Mouse (Mus musculus): ENCODE measurements around the gene Clcn1.

Gene Clcn1

DNA sequence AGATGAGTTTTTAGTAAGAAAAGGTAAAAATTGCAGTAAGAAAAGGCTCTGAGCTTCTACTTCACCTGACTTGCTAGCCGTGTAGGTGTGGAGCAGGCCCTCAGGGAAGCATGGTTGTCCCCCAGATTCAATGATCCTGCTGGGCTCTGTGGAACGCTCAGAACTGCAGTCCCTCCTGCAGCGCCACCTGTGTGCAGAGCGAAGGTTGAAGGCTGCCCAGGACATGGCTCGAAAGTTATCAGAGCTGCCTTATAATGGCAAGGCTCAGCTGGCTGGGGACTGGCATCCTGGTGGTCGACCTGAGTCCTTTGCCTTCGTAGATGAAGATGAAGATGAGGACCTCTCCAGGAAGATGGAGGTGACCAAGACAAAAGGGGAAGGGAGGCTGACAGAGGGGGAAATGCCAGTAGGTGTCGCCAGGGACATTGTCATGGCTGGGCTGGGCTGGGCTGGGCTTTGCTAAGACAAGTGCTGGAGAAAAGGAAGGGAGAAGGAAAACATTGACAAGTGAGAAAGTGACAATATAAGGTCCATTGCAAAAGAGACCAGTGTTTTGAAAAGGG is 23.4 kb downstream of the Clcn1 start:
- DNase-seq: peak; percentile 66

DNA sequence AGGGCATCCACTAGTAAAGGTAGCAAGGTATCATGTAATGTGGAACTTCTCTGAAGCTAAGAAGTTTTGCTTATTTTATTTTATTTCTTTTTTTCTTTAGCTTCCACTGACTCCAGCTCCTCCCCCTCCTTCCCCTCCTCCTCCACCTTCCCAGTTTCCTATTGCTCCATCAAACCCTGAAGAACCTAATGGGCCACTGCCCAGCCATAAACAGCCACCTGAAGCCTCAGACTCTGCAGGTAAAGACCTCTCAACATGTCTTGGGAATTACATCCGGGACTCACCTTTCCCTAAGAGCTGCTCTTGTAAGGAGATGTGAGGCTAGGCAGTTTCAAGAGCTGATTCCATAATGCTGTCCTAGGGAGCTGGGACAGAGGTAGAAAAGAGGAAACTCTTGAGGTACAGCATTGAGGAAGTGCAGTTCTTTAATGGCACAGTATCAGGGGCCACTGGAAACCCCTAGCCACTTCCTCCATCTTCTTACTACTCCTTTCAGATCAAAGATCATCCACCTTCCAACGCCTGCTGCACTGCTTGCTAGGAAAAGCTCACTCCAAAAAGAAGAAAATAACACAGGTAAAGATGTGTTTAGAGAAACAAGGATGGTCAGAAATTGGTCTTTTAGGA is 24.1 kb downstream of the Clcn1 start:
- DNase-seq: no peak

GRCm38 (mm10) chr6:42318293-42318692 is 31.8 kb downstream of the Clcn1 start:
- no peak for DNase-seq

DNA sequence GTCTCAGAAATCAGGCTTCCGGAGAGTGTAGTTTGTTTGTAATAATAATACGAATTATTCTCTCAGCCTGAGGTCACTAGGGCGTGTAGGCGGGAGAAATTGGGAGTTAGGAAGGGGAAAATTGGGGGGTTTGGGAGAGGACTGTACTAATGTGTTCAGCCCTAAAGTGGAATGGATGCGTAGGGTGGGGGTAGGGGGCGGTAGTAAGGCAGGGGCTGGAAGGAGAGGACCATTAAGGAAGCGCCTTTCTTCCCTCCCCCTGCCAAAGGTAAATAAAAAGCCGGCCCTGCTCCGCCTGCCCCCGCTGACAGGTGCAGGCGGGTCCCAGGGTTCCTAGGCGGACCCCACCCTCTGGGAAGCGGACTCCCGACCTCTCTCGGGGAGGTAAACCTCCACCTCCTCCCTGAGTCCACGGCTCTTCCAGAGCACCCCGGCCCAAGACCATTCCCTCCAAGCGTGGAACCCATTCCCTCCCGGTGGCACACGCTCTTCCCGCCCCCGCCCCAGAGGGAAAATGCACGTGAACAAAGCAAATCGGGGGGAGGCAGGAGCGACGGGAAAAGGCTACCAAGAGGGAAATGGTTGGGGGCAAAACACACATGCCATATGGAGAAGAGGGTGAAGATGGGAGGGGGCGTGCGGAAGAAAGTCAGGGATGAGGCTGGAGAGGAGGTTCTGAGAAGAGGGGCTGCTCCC is 37.0 kb downstream of the Clcn1 start:
- peak; percentile 65 to 66 for DNase-seq

- DNase-seq: peak; percentile 74 to 75
These were observed 37.6 kb downstream of the Clcn1 start for GRCm38 (mm10) chr6:42324067-42324481.

- peak; percentile 91 to 95 for DNase-seq
These were observed 38.2 kb downstream of the Clcn1 start, which contains the start of gene Fam131b for GRCm38 (mm10) chr6:42324482-42325267. Gene Fam131b, minus strand, starts transcription at chr6:42324643.

DNA sequence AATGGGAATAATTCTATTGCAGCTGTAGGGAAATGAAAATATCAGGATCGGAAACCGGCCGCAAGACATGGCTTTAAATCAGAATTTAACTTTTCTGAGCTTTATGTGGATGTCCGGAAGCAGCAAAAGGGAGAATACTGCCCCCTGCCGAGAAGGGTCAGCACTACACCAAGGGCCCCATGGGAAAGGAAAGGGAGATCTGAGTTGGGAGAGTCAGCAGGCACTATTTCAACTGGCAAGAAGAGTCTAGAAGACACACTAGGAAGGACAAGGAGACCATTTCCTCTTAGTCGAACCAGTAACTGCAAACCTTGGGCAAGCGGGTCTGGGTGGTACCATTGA is 38.8 kb downstream of the Clcn1 start:
- peak; percentile 91 to 95 for DNase-seq

DNA sequence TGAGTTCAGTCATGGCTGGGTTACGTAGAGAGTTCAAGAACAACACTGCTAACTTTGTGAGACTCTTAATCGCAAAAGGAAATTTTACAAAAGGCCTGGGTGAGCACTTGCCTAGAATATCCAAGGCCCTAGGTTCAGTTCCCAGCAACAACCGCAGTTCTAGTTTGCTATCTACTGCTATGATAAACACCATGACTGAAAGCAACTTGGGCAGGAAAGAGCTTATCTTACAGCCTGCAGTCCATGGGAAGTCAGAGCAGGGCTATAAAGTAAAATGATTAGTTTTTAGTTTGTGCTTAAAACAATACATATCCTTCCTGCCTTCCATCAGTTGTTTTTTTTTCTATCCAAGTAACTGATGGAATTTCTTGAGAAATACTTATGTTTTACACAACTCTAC is 40.0 kb downstream of the Clcn1 start:
- DNase-seq: no peak

DNA sequence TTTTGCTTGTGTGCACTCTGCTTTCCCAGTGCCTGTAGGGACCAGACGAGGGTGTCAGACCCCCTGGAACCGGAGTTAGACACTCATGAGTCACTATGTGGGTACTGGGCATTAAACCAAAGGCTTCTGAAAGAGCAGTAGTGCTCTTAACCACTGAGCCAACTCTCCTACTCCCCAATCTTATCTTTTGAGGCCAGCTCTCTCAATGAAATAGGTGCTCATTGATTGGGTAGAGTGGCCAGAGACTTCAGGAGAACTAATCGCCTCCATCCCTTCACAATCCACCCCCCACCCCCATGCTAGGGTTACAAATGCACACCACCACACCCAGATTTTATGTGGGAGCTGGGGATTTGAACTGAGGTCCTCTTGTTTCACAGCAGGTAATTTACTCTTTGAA is 42.3 kb downstream of the Clcn1 start:
- DNase-seq: no peak

DNA sequence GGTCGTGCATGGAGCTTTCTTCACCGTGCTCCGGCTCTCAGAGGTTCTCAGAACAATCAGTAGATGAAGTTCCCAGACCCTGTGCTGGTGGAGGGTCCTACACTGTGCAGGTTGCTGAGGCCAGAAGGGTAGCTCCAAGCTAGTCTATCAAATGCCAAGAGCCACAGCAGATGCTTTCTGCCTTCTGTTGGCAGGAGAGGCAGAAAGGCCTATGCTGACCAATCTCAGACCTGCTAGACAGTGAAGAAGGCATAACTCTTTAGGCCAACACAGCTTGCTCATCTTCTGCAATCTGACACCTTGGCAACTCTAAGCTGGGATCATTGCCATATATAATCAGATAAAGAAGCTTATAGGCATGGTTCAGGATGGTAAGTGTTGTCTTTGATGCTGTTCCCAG is 43.7 kb downstream of the Clcn1 start:
- DNase-seq: peak; percentile 75 to 77

DNA sequence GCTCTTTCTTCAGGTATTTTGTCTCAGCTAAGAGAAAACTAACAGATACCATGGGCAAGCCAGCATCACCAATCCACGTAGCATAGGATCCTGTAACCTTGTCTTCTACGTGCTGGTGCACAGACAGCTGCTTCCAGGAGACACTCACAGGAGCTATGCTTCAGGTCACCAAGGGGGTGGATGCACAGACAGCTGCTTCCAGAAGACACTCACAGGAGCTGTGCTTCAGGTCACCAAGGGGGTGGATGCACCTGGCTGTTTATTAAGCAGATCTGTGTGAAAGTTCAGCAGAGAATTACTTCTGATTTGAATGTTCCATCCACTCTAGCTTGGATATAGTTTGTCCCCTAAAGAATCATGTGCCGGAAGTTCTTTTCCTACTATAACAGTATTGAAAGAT is 44.5 kb downstream of the Clcn1 start:
- DNase-seq: no peak

GRCm38 (mm10) chr6:42339189-42339588 is 52.7 kb downstream of the Clcn1 start:
- DNase-seq: no peak

DNA sequence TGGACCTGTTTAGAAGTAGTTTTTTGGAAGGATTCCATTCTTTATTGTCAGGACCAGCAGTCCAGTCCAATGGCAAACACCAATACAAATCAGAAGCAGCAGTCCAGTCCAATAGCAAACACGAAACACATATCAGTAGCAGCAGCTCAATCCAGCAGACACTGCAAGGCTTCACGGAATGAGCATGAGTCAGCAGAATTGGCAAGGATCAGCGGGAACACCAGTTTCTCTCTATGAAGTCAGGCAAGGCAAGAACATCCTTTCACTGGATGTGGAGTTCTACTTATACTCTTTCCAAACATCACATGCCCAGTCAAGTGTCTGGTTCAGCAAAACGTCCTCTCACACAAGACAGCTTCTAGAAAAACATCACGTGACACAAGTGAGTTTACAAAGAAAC is 53.5 kb downstream of the Clcn1 start:
- no peak for DNase-seq

DNA sequence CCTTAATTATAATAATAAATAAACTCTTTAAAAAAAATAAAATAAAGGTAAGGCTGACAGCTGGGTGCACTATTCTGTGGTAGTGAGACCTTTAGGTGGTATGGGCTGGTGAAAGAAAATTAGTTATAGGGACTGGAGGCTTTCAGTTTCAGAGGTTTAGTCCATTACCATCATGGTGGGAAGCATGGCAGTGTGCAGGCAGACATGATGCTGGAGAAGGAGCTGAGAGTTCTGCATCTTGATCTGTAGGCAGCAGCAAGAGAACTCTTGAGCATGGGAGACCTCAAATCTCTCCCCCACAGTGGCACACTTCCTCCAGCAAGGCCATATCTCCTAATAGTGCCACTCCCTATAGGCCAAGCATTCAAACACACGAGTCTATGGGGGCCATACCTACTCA is 55.7 kb downstream of the Clcn1 start:
- DNase-seq: no peak

GRCm38 (mm10) chr6:42343361-42344120 is 57.1 kb downstream of the Clcn1 start:
- DNase-seq: peak; percentile 83 to 87

- DNase-seq: no peak
These were observed 57.8 kb downstream of the Clcn1 start for GRCm38 (mm10) chr6:42344255-42344654.

DNA sequence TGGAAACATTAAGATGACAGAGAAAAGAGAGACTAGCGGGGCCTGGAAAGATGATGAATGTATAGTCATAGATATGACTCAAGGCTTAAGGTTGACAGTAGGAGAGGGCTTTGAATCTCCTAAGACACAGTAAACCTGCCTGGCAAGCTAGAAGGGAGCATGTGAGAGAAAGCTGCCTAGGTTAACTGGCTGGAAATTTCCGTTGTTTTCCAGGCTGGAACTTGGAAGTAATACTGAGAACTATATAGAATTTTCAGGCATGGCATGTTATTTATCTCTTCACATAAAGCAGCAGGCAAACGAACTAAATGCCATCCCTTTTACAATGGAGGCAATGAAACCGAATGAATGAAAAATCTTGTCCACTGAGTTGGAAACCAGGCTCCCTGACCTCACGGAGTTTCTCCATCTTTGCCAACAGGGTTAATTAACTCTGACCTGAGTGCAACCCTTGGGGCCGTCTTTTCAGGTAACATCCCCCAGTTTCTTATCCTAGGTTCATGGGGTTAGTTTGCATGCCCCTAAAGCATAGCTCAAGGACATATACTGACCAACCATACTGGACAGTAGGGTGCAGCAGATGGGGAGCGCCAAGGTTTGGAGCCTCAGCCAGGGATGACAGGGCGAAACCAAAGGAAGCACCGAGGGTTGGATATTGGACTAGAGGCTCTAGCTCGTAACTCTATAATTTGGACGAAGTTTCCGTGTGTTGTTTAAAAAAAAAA is 62.0 kb downstream of the Clcn1 start:
- peak; percentile 38 to 52 for DNase-seq

DNA sequence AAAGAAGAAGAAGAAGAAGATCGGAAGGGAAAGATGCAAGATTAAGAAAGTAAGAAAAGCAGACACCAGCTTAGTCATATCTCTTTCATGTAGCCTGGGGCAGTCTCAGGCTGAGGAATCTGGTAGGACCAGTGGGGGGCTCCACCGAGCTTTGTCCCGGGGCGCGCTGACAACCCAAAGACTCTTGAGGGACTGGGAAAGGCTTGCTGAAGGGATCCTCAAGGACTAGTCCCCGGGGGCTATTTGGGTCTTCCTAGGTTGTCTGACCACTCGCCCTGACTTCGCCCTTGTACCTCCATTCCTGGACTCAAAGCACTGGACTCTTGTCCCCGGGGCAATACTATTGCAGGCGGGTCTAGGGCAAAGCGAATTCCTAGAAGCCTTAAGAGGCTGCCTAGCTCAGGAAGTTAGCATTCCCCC is 62.5 kb downstream of the Clcn1 start:
- peak; percentile 80 to 82 for DNase-seq

- DNase-seq: peak; percentile 94 to 95
These were observed 63.0 kb downstream of the Clcn1 start, which contains the start of gene Zyx for GRCm38 (mm10) chr6:42349426-42350020. Gene Zyx, plus strand, starts transcription at chr6:42349630.

- peak; percentile 89 to 91 for DNase-seq
These were observed 63.8 kb downstream of the Clcn1 start for GRCm38 (mm10) chr6:42350021-42350967.

Data from cerebellum, postnatal 10 days (tissue).